Mouse (Mus musculus) hindbrain, embryonic 12.5 days (tissue): Measurements from ENCODE around the gene Trim67. TPM values are rescaled to one million over a fixed set of nuclear protein-coding genes. Genes with fewer than 3 reads are reported as not detected.

ENCODE experiments used
- ATAC-seq: fragments of 200-750 bp; cut with Nextera tagmentation; 2 replicates; pipeline ENCODE4 v1.8.0; 2017; ENCODE audit warnings: moderate TSS enrichment; ENCODE audit not compliant: low FRiP score
- H3K27ac ChIP-seq: fragments of 300-500 bp; sonication (generic); 2 replicates; pipeline ENCODE4 v1.5.1; 2016; ENCODE audit warnings: mild to moderate bottlenecking
- H3K27me3 ChIP-seq: fragments of 300-500 bp; sonication (generic); 2 replicates; pipeline ENCODE4 v1.6.1; 2016; ENCODE audit warnings: mild to moderate bottlenecking
- H3K36me3 ChIP-seq: fragments of 300-500 bp; sonication (generic); 2 replicates; pipeline ENCODE4 v1.6.1; 2016; ENCODE audit warnings: mild to moderate bottlenecking
- H3K4me1 ChIP-seq: fragments of 300-500 bp; sonication (generic); 2 replicates; pipeline ENCODE4 v1.6.1; 2016
- H3K4me2 ChIP-seq: fragments of 300-500 bp; sonication (generic); replicated peaks from 2 replicates; pipeline ENCODE4 v1.6.1; 2016; ENCODE audit warnings: mild to moderate bottlenecking
- H3K4me3 ChIP-seq: fragments of 300-500 bp; sonication (generic); 2 replicates; pipeline ENCODE4 v1.5.1; 2016; ENCODE audit warnings: mild to moderate bottlenecking
- H3K9ac ChIP-seq: fragments of 300-500 bp; sonication (generic); 2 replicates; pipeline ENCODE4 v1.6.1; 2016; ENCODE audit warnings: mild to moderate bottlenecking, moderate library complexity
- H3K9me3 ChIP-seq: fragments of 300-500 bp; sonication (generic); replicated peaks from 2 replicates; pipeline ENCODE4 v1.6.1; 2016; ENCODE audit warnings: mild to moderate bottlenecking
- WGBS: fragments of 180-500 bp; shearing (Covaris S2); methylation state at CpG from one replicate; pipeline ENCODE4 v1.1.7; 2016; 5-methylcytosine and 5-hydroxymethylcytosine counted together
- polyA plus RNA-seq: library from polyadenylated mRNA; unstranded; fragments of >200 nt; fragmentation: Nextera tagmentation; extraction: Ambion mirVana; gene quantifications from 2 replicates; pipeline ENCODE4 v1.2.1, GENCODE M21; 2016

Trim67 gene
- polyA plus RNA-seq, 1 experiment from 2014 or later = 11.9 TPM

- H3K4me2 ChIP-seq = peak overlapping the region; percentile 83
- H3K4me1 ChIP-seq = peaks cover 17% of the 10 kb centered on the region
- no peak overlapping the region for H3K27ac ChIP-seq
- ATAC-seq = no peak
- no peaks in the 10 kb centered on the region for H3K9me3 ChIP-seq
- H3K4me3 ChIP-seq = peak overlapping the region; percentile 94
- H3K36me3 ChIP-seq = peaks cover 23% of the 10 kb centered on the region
- 24% methylated on average over 8 of the region's 8 CpGs for WGBS
- H3K27me3 ChIP-seq = no peaks in the 10 kb centered on the region
- peak overlapping the region; percentile 94 for H3K9ac ChIP-seq
Measured at GRCm38 (mm10) chr8:124863729-124864128, 70.8 kb downstream of the Trim67 start.

DNA sequence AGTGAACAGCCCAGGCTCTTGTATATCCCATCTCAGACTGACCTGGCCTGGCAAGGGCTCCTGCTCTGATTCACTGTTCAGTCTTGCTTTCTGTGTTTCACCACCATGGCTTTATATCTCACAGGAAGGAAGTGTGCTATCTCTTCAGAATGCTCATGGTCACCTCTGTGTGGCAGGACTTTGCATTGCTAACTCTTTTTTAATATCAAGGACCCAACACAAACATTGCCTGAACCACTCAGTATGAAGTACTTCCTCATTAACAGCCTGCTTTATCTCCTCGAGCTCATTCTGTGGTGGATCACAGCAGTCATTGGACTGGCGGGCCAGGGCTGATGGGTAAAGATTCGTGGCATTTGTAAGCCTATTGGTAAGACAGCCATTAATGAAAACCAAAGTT, 73.8 kb downstream of the Trim67 start:
- no peak overlapping the region for H3K27ac ChIP-seq
- no peak overlapping the region for H3K4me3 ChIP-seq
- H3K36me3 ChIP-seq = peaks cover 14% of the 10 kb centered on the region
- no peak for ATAC-seq
- H3K4me2 ChIP-seq = no peak overlapping the region
- no peaks in the 10 kb centered on the region for H3K27me3 ChIP-seq
- H3K4me1 ChIP-seq = peaks cover 17% of the 10 kb centered on the region
- H3K9me3 ChIP-seq = no peaks in the 10 kb centered on the region
- WGBS = 83% methylated on average over 3 of the region's 3 CpGs
- no peak overlapping the region for H3K9ac ChIP-seq

DNA sequence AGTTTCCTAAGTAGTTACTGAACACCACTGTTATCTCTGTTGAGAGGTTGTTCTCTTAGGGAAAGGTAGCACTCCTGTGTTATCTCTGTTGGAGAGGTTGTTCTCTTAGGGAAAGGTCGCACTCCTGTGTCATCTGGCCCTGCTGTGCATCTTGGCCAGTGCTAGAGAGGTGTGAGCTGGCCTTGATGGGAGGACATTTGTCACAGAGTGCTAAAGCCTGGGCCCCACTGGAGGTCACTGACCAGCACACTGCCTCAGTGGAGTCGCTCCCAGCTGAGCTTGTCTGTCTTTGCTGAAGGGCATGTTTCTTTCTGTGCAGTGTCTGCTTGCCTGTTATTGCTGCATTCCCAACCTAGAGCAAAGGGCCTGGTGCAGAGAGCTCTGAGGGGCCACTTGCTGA, 74.2 kb downstream of the Trim67 start:
- H3K9me3 ChIP-seq = no peaks in the 10 kb centered on the region
- WGBS = 80% methylated on average over 2 of the region's 2 CpGs
- peaks cover 18% of the 10 kb centered on the region for H3K36me3 ChIP-seq
- no peak overlapping the region for H3K4me2 ChIP-seq
- H3K9ac ChIP-seq = no peak overlapping the region
- no peak for ATAC-seq
- peaks cover 14% of the 10 kb centered on the region for H3K4me1 ChIP-seq
- H3K4me3 ChIP-seq = no peak overlapping the region
- H3K27ac ChIP-seq = no peak overlapping the region
- no peaks in the 10 kb centered on the region for H3K27me3 ChIP-seq

- peaks cover 43% of the 10 kb centered on the region for H3K36me3 ChIP-seq
- ATAC-seq = no peak
- 89% methylated on average over 6 of the region's 6 CpGs for WGBS
- no peak overlapping the region for H3K4me2 ChIP-seq
- H3K27ac ChIP-seq = no peak overlapping the region
- H3K27me3 ChIP-seq = no peaks in the 10 kb centered on the region
- H3K9ac ChIP-seq = no peak overlapping the region
- peaks cover 4% of the 10 kb centered on the region; the same call in 1 of the 2 replicates for H3K4me1 ChIP-seq
- no peaks in the 10 kb centered on the region for H3K9me3 ChIP-seq
- H3K4me3 ChIP-seq = no peak overlapping the region
Measured at GRCm38 (mm10) chr8:124869708-124870107, 76.8 kb downstream of the Trim67 start.

- H3K36me3 ChIP-seq = peaks cover 56% of the 10 kb centered on the region
Measured at GRCm38 (mm10) chr8:124871474-124871873, 78.6 kb downstream of the Trim67 start.

GRCm38 (mm10) chr8:124872081-124872480, 79.2 kb downstream of the Trim67 start:
- Histone ChIP-seq H3K4me1 (peaks cover 3% of the 10 kb centered on the region; the same call in 1 of the 2 replicates), H3K27ac (no peak overlapping the region), H3K36me3 (peaks cover 61% of the 10 kb centered on the region), H3K9ac (no peak overlapping the region), H3K27me3 (no peaks in the 10 kb centered on the region), H3K4me2 (no peak overlapping the region), H3K4me3 (no peak overlapping the region), H3K9me3 (no peaks in the 10 kb centered on the region)
- no peak for ATAC-seq
- whole genome bisulfite sequencing = 92% methylated on average over 7 of the region's 7 CpGs

More at GRCm38 (mm10) chr8:124871474-124871873, 78.6 kb downstream of the Trim67 start:
- no peaks in the 10 kb centered on the region for H3K27me3 ChIP-seq
- peaks cover 4% of the 10 kb centered on the region; the same call in 1 of the 2 replicates for H3K4me1 ChIP-seq
- WGBS = 90% methylated on average over 7 of the region's 7 CpGs
- ATAC-seq = no peak
- H3K27ac ChIP-seq = no peak overlapping the region
- H3K9ac ChIP-seq = no peak overlapping the region
- no peaks in the 10 kb centered on the region for H3K9me3 ChIP-seq
- H3K4me3 ChIP-seq = no peak overlapping the region
- H3K4me2 ChIP-seq = no peak overlapping the region

DNA sequence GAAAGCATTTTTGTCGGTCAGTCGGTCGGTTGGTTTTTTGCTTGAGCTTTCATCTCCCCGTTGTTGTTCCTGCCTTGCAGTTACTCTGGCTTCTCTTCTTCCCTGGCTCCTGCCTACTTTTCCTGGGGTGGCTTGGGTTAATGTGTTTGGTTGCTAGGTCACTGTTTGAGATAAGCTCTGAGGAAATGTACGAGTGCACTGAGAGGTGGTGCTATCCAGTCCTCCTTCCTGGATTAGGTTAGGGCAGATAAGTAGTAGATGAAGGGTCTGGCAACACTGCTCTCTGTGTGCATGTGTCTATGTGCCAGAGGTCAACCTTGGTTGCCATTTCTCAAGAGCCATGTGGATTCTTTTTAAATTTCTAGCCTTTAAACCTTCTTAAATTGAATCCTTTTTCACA, 79.8 kb downstream of the Trim67 start:
- no peak overlapping the region for H3K4me2 ChIP-seq
- H3K4me3 ChIP-seq = no peak overlapping the region
- 92% methylated on average over 5 of the region's 5 CpGs for WGBS
- H3K9ac ChIP-seq = no peak overlapping the region
- no peaks in the 10 kb centered on the region for H3K9me3 ChIP-seq
- ATAC-seq = no peak
- no peaks in the 10 kb centered on the region for H3K4me1 ChIP-seq
- no peaks in the 10 kb centered on the region for H3K27me3 ChIP-seq
- peaks cover 64% of the 10 kb centered on the region for H3K36me3 ChIP-seq
- H3K27ac ChIP-seq = no peak overlapping the region

DNA sequence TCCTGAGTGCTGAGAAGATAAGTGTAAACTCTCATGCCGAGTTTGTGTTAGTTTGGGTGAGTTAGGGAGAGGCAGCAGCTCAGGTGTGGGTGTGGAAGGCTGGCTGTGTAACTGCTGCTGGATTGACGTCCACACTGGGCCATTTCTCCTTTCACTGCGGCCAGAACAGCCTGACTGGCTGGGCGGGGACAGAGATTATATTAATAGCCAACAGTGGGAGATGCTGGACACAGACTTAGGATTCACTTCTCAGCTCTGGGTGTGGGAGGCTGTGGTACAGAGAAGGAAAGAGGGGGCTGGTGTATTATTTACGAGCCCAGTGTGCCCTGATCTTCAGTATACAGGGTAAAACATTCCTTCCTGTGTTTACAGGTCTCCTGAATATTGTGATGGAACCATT, 85.2 kb downstream of the Trim67 start:
- no peak overlapping the region for H3K4me3 ChIP-seq
- no peak overlapping the region for H3K4me2 ChIP-seq
- peaks cover 92% of the 10 kb centered on the region for H3K36me3 ChIP-seq
- H3K27ac ChIP-seq = no peak overlapping the region
- H3K9me3 ChIP-seq = no peaks in the 10 kb centered on the region
- ATAC-seq = no peak
- H3K27me3 ChIP-seq = no peaks in the 10 kb centered on the region
- 85% methylated on average over 5 of the region's 5 CpGs for WGBS
- no peak overlapping the region for H3K9ac ChIP-seq
- H3K4me1 ChIP-seq = no peaks in the 10 kb centered on the region

- no peak for ATAC-seq
- H3K4me3 ChIP-seq = no peak overlapping the region
- no peaks in the 10 kb centered on the region for H3K4me1 ChIP-seq
- no peak overlapping the region for H3K4me2 ChIP-seq
- no peak overlapping the region for H3K9ac ChIP-seq
- peaks cover 92% of the 10 kb centered on the region for H3K36me3 ChIP-seq
- H3K27me3 ChIP-seq = no peaks in the 10 kb centered on the region
- no peak overlapping the region for H3K27ac ChIP-seq
- no peaks in the 10 kb centered on the region for H3K9me3 ChIP-seq
- 93% methylated on average over 10 of the region's 10 CpGs for WGBS
Measured at GRCm38 (mm10) chr8:124878946-124879526, 86.1 kb downstream of the Trim67 start.

Other genes with a start within 250 kb of the Trim67 start
- gene Agt, start 223.4 kb upstream of the Trim67 start, polyA plus RNA-seq = 0.35 and 0.44 TPM in 2 replicates
- gene Capn9, start 217.0 kb upstream of the Trim67 start, polyA plus RNA-seq = not detected in 2 replicates
- gene 2310022B05Rik, start 129.7 kb upstream of the Trim67 start, polyA plus RNA-seq = 26.6 and 31.2 TPM in 2 replicates
- 61.4 and 62.2 TPM in 2 replicates for gene Ttc13, start 71.1 kb upstream of the Trim67 start, polyA plus RNA-seq
- 33.4 and 37.7 TPM in 2 replicates for gene Arv1, start 71.0 kb upstream of the Trim67 start, polyA plus RNA-seq
- 5.1 and 6.0 TPM in 2 replicates for gene Fam89a, start 41.3 kb upstream of the Trim67 start, polyA plus RNA-seq
- gene Gnpat, start 69.9 kb downstream of the Trim67 start, polyA plus RNA-seq = 103 and 107 TPM in 2 replicates
- 42.2 and 43.9 TPM in 2 replicates for gene 2810004N23Rik, start 70.0 kb downstream of the Trim67 start, polyA plus RNA-seq
- gene Exoc8, start 104.6 kb downstream of the Trim67 start, polyA plus RNA-seq = 17.2 and 18.8 TPM in 2 replicates
- 15.2 and 17.0 TPM in 2 replicates for gene Sprtn, start 104.8 kb downstream of the Trim67 start, polyA plus RNA-seq
- 17.3 and 17.5 TPM in 2 replicates for gene Egln1, start 156.2 kb downstream of the Trim67 start, polyA plus RNA-seq
- gene Tsnax, start 219.9 kb downstream of the Trim67 start, polyA plus RNA-seq = 141 and 145 TPM in 2 replicates